Mouse (Mus musculus) heart, postnatal 0 days (tissue): ENCODE measurements around the gene Ccar1. TPM values are rescaled to one million over a fixed set of nuclear protein-coding genes. Genes with fewer than 3 reads are reported as not detected.

Source experiments
- ATAC-seq: fragments of 200-750 bp; cut with Nextera tagmentation; 2 replicates; pipeline ENCODE4 v1.8.0; 2017; ENCODE audit warnings: low read depth, moderate number of reproducible peaks, moderate library complexity; ENCODE audit not compliant: insufficient read depth
- DNase-seq: peaks from one replicate; pipeline ENCODE4 v3.0.0-alpha.2; 2016; ENCODE audit warnings: low spot score
- H3K27ac ChIP-seq: fragments of 300-500 bp; sonication (generic); 2 replicates; pipeline ENCODE4 v1.5.1; 2014; ENCODE audit warnings: low read depth, mild to moderate bottlenecking
- H3K27me3 ChIP-seq: fragments of 300-500 bp; sonication (generic); 2 replicates; pipeline ENCODE4 v1.6.1; 2014; ENCODE audit warnings: low read length, mixed read lengths; ENCODE audit not compliant: control insufficient read depth, insufficient read depth
- H3K36me3 ChIP-seq: fragments of 300-500 bp; sonication (generic); replicated peaks from 2 replicates; pipeline ENCODE4 v1.6.1; 2014; ENCODE audit warnings: low read length, mixed read lengths; ENCODE audit not compliant: control insufficient read depth, insufficient read depth
- H3K4me1 ChIP-seq: fragments of 300-500 bp; sonication (generic); 2 replicates; pipeline ENCODE4 v1.6.1; 2014; ENCODE audit warnings: antibody characterized with exemption; ENCODE audit not compliant: control insufficient read depth, insufficient read depth
- H3K4me2 ChIP-seq: fragments of 300-500 bp; sonication (generic); 2 replicates; pipeline ENCODE4 v1.6.1; 2014; ENCODE audit warnings: low read depth, mild to moderate bottlenecking, low read length, moderate library complexity
- H3K4me3 ChIP-seq: fragments of 300-500 bp; sonication (generic); 2 replicates; pipeline ENCODE4 v1.5.1; 2014; ENCODE audit warnings: low read depth, low read length
- H3K9ac ChIP-seq: fragments of 300-500 bp; sonication (generic); replicated peaks from 2 replicates; pipeline ENCODE4 v1.6.1; 2014; ENCODE audit warnings: low read depth, low read length, mixed read lengths
- H3K9me3 ChIP-seq: fragments of 300-500 bp; sonication (generic); replicated peaks from 2 replicates; pipeline ENCODE4 v1.6.1; 2016; ENCODE audit warnings: low read length; ENCODE audit not compliant: control insufficient read depth
- CTCF ChIP-seq: IDR thresholded peaks from 2 replicates; pipeline ENCODE4 v1.5.1; 2016; ENCODE audit warnings: antibody characterized with exemption, control low read depth, low read depth
- EP300 ChIP-seq: IDR thresholded peaks from 2 replicates; pipeline ENCODE4 v1.6.1; 2016; ENCODE audit warnings: antibody characterized with exemption, low read depth
- WGBS: fragments of 180-500 bp; shearing (Covaris S2); extraction: QIAGEN DNeasy Blood & Tissue Kit; methylation state at CpG from one replicate; pipeline ENCODE4 v1.1.7; 2014; 5-methylcytosine and 5-hydroxymethylcytosine counted together
- polyA plus RNA-seq: library from polyadenylated mRNA; unstranded; fragments of >200 nt; fragmentation: Nextera tagmentation; extraction: Ambion mirVana; gene quantifications from 2 replicates; pipeline ENCODE4 v1.2.1, GENCODE M21; 2015
- total RNA-seq: library from RNA; depleted of rRNA; stranded (reverse); fragments of >200 nt; gene quantifications from 2 replicates; pipeline ENCODE4 v1.2.3, GENCODE M21; 2014; ENCODE audit warnings: low replicate concordance; rRNA removed

The Ccar1 gene
- total RNA-seq (59.2 and 96.8 TPM in 2 replicates), polyA plus RNA-seq (56.9 and 59.0 TPM in 2 replicates)

- peaks cover 8% of the 10 kb centered on the region for H3K4me1 ChIP-seq
- peak within 1 kb of the TSS; percentile 89 for H3K4me2 ChIP-seq
- no peaks in the 10 kb centered on the region for H3K9me3 ChIP-seq
- TF ChIP-seq CTCF, result no peak
- TF ChIP-seq EP300, result no peak
- 2% methylated on average over 53 of the region's 55 CpGs for WGBS
- peak within 1 kb of the TSS; percentile 97 for H3K27ac ChIP-seq
- ATAC-seq, result peak; percentile 96
- peaks cover 31% of the 10 kb centered on the region for H3K36me3 ChIP-seq
- no peaks in the 10 kb centered on the region for H3K27me3 ChIP-seq
- H3K9ac ChIP-seq, result peak within 1 kb of the TSS; percentile 99
- peak within 1 kb of the TSS; percentile 99 for H3K4me3 ChIP-seq
- DNase-seq, result peak; percentile 97
These were observed at the start of gene Ccar1 for GRCm38 (mm10) chr10:62792177-62793090. Gene Ccar1 (minus strand): TSS chr10:62792286.

- TF ChIP-seq EP300 (no peak), CTCF (no peak)
- peaks cover 24% of the 10 kb centered on the region for H3K36me3 ChIP-seq
- no peak overlapping the region for H3K27ac ChIP-seq
- WGBS, result 90% methylated on average over 7 of the region's 7 CpGs
- ATAC-seq (no peak), DNase-seq (no peak)
- H3K9me3 ChIP-seq, result no peaks in the 10 kb centered on the region
- no peak overlapping the region for H3K4me3 ChIP-seq
- peaks cover 15% of the 10 kb centered on the region for H3K4me1 ChIP-seq
- no peak overlapping the region for H3K9ac ChIP-seq
- no peaks in the 10 kb centered on the region for H3K27me3 ChIP-seq
- no peak overlapping the region for H3K4me2 ChIP-seq
These were observed 48.6 kb upstream of the Ccar1 start for GRCm38 (mm10) chr10:62840687-62841086.

GRCm38 (mm10) chr10:62837987-62838386, 45.9 kb upstream of the Ccar1 start:
- no peak for ATAC-seq
- Histone ChIP-seq H3K4me1 (peaks cover 3% of the 10 kb centered on the region), H3K36me3 (peaks cover 24% of the 10 kb centered on the region)

GRCm38 (mm10) chr10:62832783-62833182, 40.7 kb upstream of the Ccar1 start:
- Histone ChIP-seq H3K27ac (no peak overlapping the region), H3K4me3 (no peak overlapping the region), H3K27me3 (no peaks in the 10 kb centered on the region), H3K9ac (no peak overlapping the region), H3K4me1 (peaks cover 3% of the 10 kb centered on the region; the same call in 1 of the 2 replicates), H3K36me3 (peaks cover 4% of the 10 kb centered on the region; the same call in 1 of the 2 replicates), H3K4me2 (no peak overlapping the region), H3K9me3 (no peaks in the 10 kb centered on the region)
- TF ChIP-seq CTCF, result no peak
- TF ChIP-seq EP300, result no peak
- DNase-seq, result no peak
- ATAC-seq, result no peak
- 76% methylated on average over 9 of the region's 9 CpGs for WGBS

More at GRCm38 (mm10) chr10:62837987-62838386, 45.9 kb upstream of the Ccar1 start:
- DNase-seq, result no peak
- Histone ChIP-seq H3K9ac (no peak overlapping the region), H3K4me2 (no peak overlapping the region), H3K4me3 (no peak overlapping the region), H3K27ac (no peak overlapping the region), H3K9me3 (no peaks in the 10 kb centered on the region), H3K27me3 (no peaks in the 10 kb centered on the region)
- TF ChIP-seq CTCF (no peak), EP300 (no peak)
- 84% methylated on average over 5 of the region's 5 CpGs for WGBS

- no peak overlapping the region for H3K4me2 ChIP-seq
- no peak overlapping the region for H3K4me3 ChIP-seq
- no peak overlapping the region for H3K27ac ChIP-seq
- ATAC-seq, result no peak
- peaks cover 9% of the 10 kb centered on the region; the same call in 1 of the 2 replicates for H3K36me3 ChIP-seq
- no peak for DNase-seq
- no peak overlapping the region for H3K9ac ChIP-seq
- H3K9me3 ChIP-seq, result no peaks in the 10 kb centered on the region
- TF ChIP-seq EP300, result no peak
- no peak for TF ChIP-seq CTCF
- H3K27me3 ChIP-seq, result no peaks in the 10 kb centered on the region
- peaks cover 3% of the 10 kb centered on the region; the same call in 1 of the 2 replicates for H3K4me1 ChIP-seq
- 17% methylated on average over 2 of the region's 2 CpGs for WGBS
These were observed 39.5 kb upstream of the Ccar1 start for GRCm38 (mm10) chr10:62831546-62831945.
